14 mouse cellular contexts compared by ENCODE assay signal in genomic region chr11:100710977-100711376, GRCm38 (mm10). TPM values are rescaled to one million over a fixed set of nuclear protein-coding genes. Genes with fewer than 3 reads are reported as not detected.
DNase-seq lines count a peak whose midpoint lies in the region; ATAC-seq and TF ChIP-seq lines count a peak whose summit lies in the region.
"Had no signal": no experiment of that assay in that cellular context is flagged by ENCODE, and none has a peak within 500 bp of the region (broad histone marks: within the 10 kb centered on the region; RNA-seq: fewer than 3 reads in every experiment).

No protein-coding gene starts in this region.

- intact Hi-C loops in left cerebral cortex, adult 2 months (cut with DNase I) = no loop called here
- intact Hi-C loops in left cerebral cortex, postnatal 14 days (cut with DNase I) = loop anchor here (10.0 kb wide), 1 partner anchor 244 kb away; no protein-coding TSS in a partner anchor
- intact Hi-C loops in left cerebral cortex, postnatal 36 days (cut with DNase I) = no loop called here

- ATAC-seq in embryonic facial prominence, embryonic 12.5 days (ENCODE audit: insufficient number of reproducible peaks, insufficient read depth, low FRiP score, low TSS enrichment) = no peak
- no peak for ATAC-seq in hindbrain, postnatal 0 days
- no peak for ATAC-seq in neural tube, embryonic 13.5 days (ENCODE audit: low read depth)

- H3K27me3 ChIP-seq in embryonic facial prominence, embryonic 12.5 days = no peaks in the 10 kb centered on the region
- H3K27me3 ChIP-seq in hindbrain, postnatal 0 days (ENCODE audit: insufficient read depth, low read length) = no peaks in the 10 kb centered on the region
- no peaks in the 10 kb centered on the region for H3K27me3 ChIP-seq in neural tube, embryonic 13.5 days

- H3K4me2 ChIP-seq in embryonic facial prominence, embryonic 12.5 days (replicated peaks) = 0 out of 2 replicates have a peak overlapping the region, but pooled peaks have one; percentile 73
- peak overlapping the region; percentile 83 for H3K4me2 ChIP-seq in hindbrain, postnatal 0 days (ENCODE audit: low read depth, low read length)
- H3K4me2 ChIP-seq in neural tube, embryonic 13.5 days = peak overlapping the region; percentile 67

- WGBS in embryonic facial prominence, embryonic 12.5 days = 94% methylated on average over 4 of the region's 4 CpGs
- WGBS in hindbrain, postnatal 0 days = 89% methylated on average over 4 of the region's 4 CpGs
- 87% methylated on average over 4 of the region's 4 CpGs for WGBS in neural tube, embryonic 13.5 days

- H3K27ac ChIP-seq in left cerebral cortex, adult 2 months = no peak overlapping the region
- H3K27ac ChIP-seq in embryonic facial prominence, embryonic 12.5 days = no peak overlapping the region
- no peak overlapping the region for H3K27ac ChIP-seq in hindbrain, postnatal 0 days
- no peak overlapping the region for H3K27ac ChIP-seq in neural tube, embryonic 13.5 days (replicated peaks)

- no peaks in the 10 kb centered on the region for H3K9me3 ChIP-seq in embryonic facial prominence, embryonic 12.5 days
- H3K9me3 ChIP-seq in hindbrain, postnatal 0 days (ENCODE audit: low read length) = no peaks in the 10 kb centered on the region
- no peaks in the 10 kb centered on the region for H3K9me3 ChIP-seq in neural tube, embryonic 13.5 days

- DNase-seq in left cerebral cortex, adult 2 months (ENCODE audit: extremely low spot score in 1 of 2, low spot score in 2 of 2) = no peak
- DNase-seq in left cerebral cortex, postnatal 14 days (ENCODE audit: low spot score in 2 of 2) = no peak
- DNase-seq in hindbrain, postnatal 0 days (ENCODE audit: low spot score) = no peak
- no peak for DNase-seq in kidney, postnatal 4 days
- no peak for DNase-seq in left cerebral cortex, postnatal 36 days (ENCODE audit: low spot score in 2 of 2)
- DNase-seq: lung, postnatal 14 days; thymus, postnatal 4 days had no signal

- no peak overlapping the region for H3K9ac ChIP-seq in embryonic facial prominence, embryonic 12.5 days
- H3K9ac ChIP-seq in hindbrain, postnatal 0 days (replicated peaks; ENCODE audit: low read length) = peak overlapping the region; percentile 92
- H3K9ac ChIP-seq in neural tube, embryonic 13.5 days = peak overlapping the region; percentile 81; the same call in 1 of the 2 replicates

- peaks cover 56% of the 10 kb centered on the region for H3K36me3 ChIP-seq in embryonic facial prominence, embryonic 12.5 days
- H3K36me3 ChIP-seq in hindbrain, postnatal 0 days (ENCODE audit: insufficient read depth, low read length) = peaks cover 46% of the 10 kb centered on the region
- H3K36me3 ChIP-seq in neural tube, embryonic 13.5 days = peaks cover 60% of the 10 kb centered on the region

- H3K4me3 ChIP-seq in left cerebral cortex, adult 2 months = peak overlapping the region; percentile 92
- 0 out of 2 replicates have a peak overlapping the region, but pooled peaks have one; percentile 4 for H3K4me3 ChIP-seq in embryonic facial prominence, embryonic 12.5 days
- no peak overlapping the region for H3K4me3 ChIP-seq in hindbrain, postnatal 0 days (ENCODE audit: low read length)
- peak overlapping the region; percentile 72; the same call in 1 of the 2 replicates for H3K4me3 ChIP-seq in neural tube, embryonic 13.5 days

- peaks cover 30% of the 10 kb centered on the region for H3K4me1 ChIP-seq in embryonic facial prominence, embryonic 12.5 days
- peaks cover 6% of the 10 kb centered on the region; the same call in 1 of the 2 replicates for H3K4me1 ChIP-seq in hindbrain, postnatal 0 days (ENCODE audit: insufficient read depth, low read length)
- H3K4me1 ChIP-seq in neural tube, embryonic 13.5 days (replicated peaks) = peaks cover 28% of the 10 kb centered on the region

- TF ChIP-seq CTCF in left cerebral cortex, adult 2 months (IDR thresholded peaks at IDR 0.05) = no peak
- no peak for TF ChIP-seq CTCF in hindbrain, postnatal 0 days (IDR thresholded peaks at IDR 0.05; ENCODE audit: low read depth)

RNA-seq across cellular contexts. Expression of gene Kat2a, which starts 1.3 kb away (rescaled TPM):
- total RNA-seq in left cerebral cortex, adult 2 months (2021) = 10 to 100 TPM; 60.5 to 61.7 TPM
- total RNA-seq in left cerebral cortex, postnatal 14 days (2021) = 10 to 100 TPM; 63.2 to 64.1 TPM
- polyA plus RNA-seq in embryonic facial prominence, embryonic 12.5 days (2016; fragmentation: Nextera tagmentation; extraction: Ambion mirVana) = 71.2 and 72.4 TPM in 2 replicates
- total RNA-seq in hindbrain, postnatal 0 days (2014; rRNA removed) = 62.6 and 63.3 TPM in 2 replicates
- 56.0 and 61.7 TPM in 2 replicates for polyA plus RNA-seq in hindbrain, postnatal 0 days (2015; fragmentation: Nextera tagmentation; extraction: Ambion mirVana)
- 54.7 TPM in 2 replicates for polyA plus RNA-seq in neural tube, embryonic 13.5 days (2015; fragmentation: Nextera tagmentation; extraction: Ambion mirVana)
- 10 to 100 TPM; 63.1 to 65.4 TPM for total RNA-seq in left cerebral cortex, postnatal 36 days (2021)

RNA-seq across cellular contexts. Expression of gene Hspb9, which starts 2.7 kb away (rescaled TPM):
- total RNA-seq in left cerebral cortex, adult 2 months (2021) = not detected
- total RNA-seq in left cerebral cortex, postnatal 14 days (2021) = not detected
- polyA plus RNA-seq in embryonic facial prominence, embryonic 12.5 days (2016; fragmentation: Nextera tagmentation; extraction: Ambion mirVana) = 0.33 TPM in 1 of 2 replicates, not detected in the other
- total RNA-seq in hindbrain, postnatal 0 days (2014; rRNA removed) = not detected in 2 replicates
- 0.24 and 0.28 TPM in 2 replicates for polyA plus RNA-seq in hindbrain, postnatal 0 days (2015; fragmentation: Nextera tagmentation; extraction: Ambion mirVana)
- polyA plus RNA-seq in neural tube, embryonic 13.5 days (2015; fragmentation: Nextera tagmentation; extraction: Ambion mirVana) = 0.43 TPM in 1 of 2 replicates, not detected in the other
- not detected for total RNA-seq in left cerebral cortex, postnatal 36 days (2021)
- total RNA-seq: adrenal gland, adult 18-20 months; gastrocnemius, adult 8-10 months; hematopoietic stem cell, adult 5-6 weeks; layer of hippocampus, postnatal 25 days had no signal
- polyA plus RNA-seq: neural tube, embryonic 11.5 days had no signal

RNA-seq across cellular contexts. Expression of gene Dhx58, which starts 6.9 kb away (rescaled TPM):
- total RNA-seq in left cerebral cortex, adult 2 months (2021) = 1 to 10 TPM; 3.0 to 3.7 TPM
- total RNA-seq in left cerebral cortex, postnatal 14 days (2021) = 1 to 10 TPM; 1.9 to 2.0 TPM
- polyA plus RNA-seq in embryonic facial prominence, embryonic 12.5 days (2016; fragmentation: Nextera tagmentation; extraction: Ambion mirVana) = 2.6 and 3.3 TPM in 2 replicates
- total RNA-seq in hindbrain, postnatal 0 days (2014; rRNA removed) = 0.61 and 1.2 TPM in 2 replicates
- polyA plus RNA-seq in hindbrain, postnatal 0 days (2015; fragmentation: Nextera tagmentation; extraction: Ambion mirVana) = 2.7 and 3.1 TPM in 2 replicates
- 2.1 and 4.1 TPM in 2 replicates for polyA plus RNA-seq in neural tube, embryonic 13.5 days (2015; fragmentation: Nextera tagmentation; extraction: Ambion mirVana)
- 1 to 10 TPM; 2.0 to 2.8 TPM for total RNA-seq in left cerebral cortex, postnatal 36 days (2021)

RNA-seq across cellular contexts. Expression of gene Zfp385c, which starts 18.7 kb away (rescaled TPM):
- total RNA-seq in left cerebral cortex, adult 2 months (2021) = under 1 TPM; 0.16 to 0.26 TPM
- total RNA-seq in left cerebral cortex, postnatal 14 days (2021) = under 1 TPM; 0.19 to 0.33 TPM
- polyA plus RNA-seq in embryonic facial prominence, embryonic 12.5 days (2016; fragmentation: Nextera tagmentation; extraction: Ambion mirVana) = 1.5 and 2.6 TPM in 2 replicates
- 9.8 and 13.0 TPM in 2 replicates for total RNA-seq in hindbrain, postnatal 0 days (2014; rRNA removed)
- polyA plus RNA-seq in hindbrain, postnatal 0 days (2015; fragmentation: Nextera tagmentation; extraction: Ambion mirVana) = 10.0 and 11.3 TPM in 2 replicates
- 0.10 and 0.21 TPM in 2 replicates for polyA plus RNA-seq in neural tube, embryonic 13.5 days (2015; fragmentation: Nextera tagmentation; extraction: Ambion mirVana)
- under 1 TPM; 0.39 to 0.47 TPM for total RNA-seq in left cerebral cortex, postnatal 36 days (2021)
- polyA plus RNA-seq: neural tube, embryonic 11.5 days had no signal

RNA-seq across cellular contexts. Expression of gene Rab5c, which starts 27.0 kb away (rescaled TPM):
- total RNA-seq in left cerebral cortex, adult 2 months (2021) = 100 to 1,000 TPM; 139 to 142 TPM
- total RNA-seq in left cerebral cortex, postnatal 14 days (2021) = 100 to 1,000 TPM; 159 to 161 TPM
- polyA plus RNA-seq in embryonic facial prominence, embryonic 12.5 days (2016; fragmentation: Nextera tagmentation; extraction: Ambion mirVana) = 18.9 and 26.1 TPM in 2 replicates
- 246 and 248 TPM in 2 replicates for total RNA-seq in hindbrain, postnatal 0 days (2014; rRNA removed)
- 34.1 and 34.4 TPM in 2 replicates for polyA plus RNA-seq in hindbrain, postnatal 0 days (2015; fragmentation: Nextera tagmentation; extraction: Ambion mirVana)
- polyA plus RNA-seq in neural tube, embryonic 13.5 days (2015; fragmentation: Nextera tagmentation; extraction: Ambion mirVana) = 30.0 and 35.1 TPM in 2 replicates
- 100 to 1,000 TPM; 138 to 156 TPM for total RNA-seq in left cerebral cortex, postnatal 36 days (2021)
